Mouse (Mus musculus) brain, embryonic 14.5 days (tissue): ENCODE measurements at regions not wholly inside any gene's neighbourhood (a gene's known extent, or its start where the extent isn't known, plus 50 kb on each side); places are given as distances from the start of the nearest gene placed in this dataset.
A peak's percentile ranks its signal among the peaks of the same experiment; 100 is the strongest.

ENCODE experiments used
- DNase-seq: peaks from one replicate; pipeline ENCODE4 v3.0.0-alpha.2; 2011; ENCODE audit warnings: low read depth
- CTCF ChIP-seq: fragments of 200-500 bp; IDR thresholded peaks from 2 replicates; pipeline ENCODE4 v1.5.1; 2012; ENCODE audit warnings: inconsistent platforms, mild to moderate bottlenecking, moderate library complexity, borderline replicate concordance; ENCODE audit not compliant: insufficient read depth, insufficient read length; ENCODE audit errors: extremely low read depth
- POLR2A ChIP-seq: fragments of 200-500 bp; IDR thresholded peaks from 2 replicates; pipeline ENCODE4 v1.6.1; 2012; ENCODE audit warnings: mild to moderate bottlenecking, inconsistent platforms, borderline replicate concordance; ENCODE audit not compliant: poor library complexity, insufficient read depth, insufficient read length, severe bottlenecking; ENCODE audit errors: extremely low read depth

DNA sequence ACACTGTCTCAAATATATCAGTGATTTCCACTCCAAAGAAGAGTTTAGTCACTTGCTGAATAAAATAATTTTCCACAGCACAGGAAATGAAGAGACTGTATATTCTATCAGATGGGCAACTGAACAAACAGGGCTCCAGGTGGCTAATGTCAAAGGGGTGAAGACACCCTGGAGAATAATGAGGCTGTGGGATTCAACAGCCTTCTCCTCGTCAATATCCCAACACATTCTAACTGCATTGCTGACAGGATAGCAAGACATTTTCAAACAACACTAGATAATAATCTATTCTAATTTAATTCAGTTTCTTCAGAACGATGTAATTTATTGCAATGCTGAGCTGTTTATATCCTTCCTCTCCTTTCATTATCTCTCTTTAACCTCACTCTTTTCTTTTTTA is 134.4 kb upstream of the Klhl13 start:
- TF ChIP-seq POLR2A (no peak), CTCF (no peak)
- peak; percentile 3 for DNase-seq

DNA sequence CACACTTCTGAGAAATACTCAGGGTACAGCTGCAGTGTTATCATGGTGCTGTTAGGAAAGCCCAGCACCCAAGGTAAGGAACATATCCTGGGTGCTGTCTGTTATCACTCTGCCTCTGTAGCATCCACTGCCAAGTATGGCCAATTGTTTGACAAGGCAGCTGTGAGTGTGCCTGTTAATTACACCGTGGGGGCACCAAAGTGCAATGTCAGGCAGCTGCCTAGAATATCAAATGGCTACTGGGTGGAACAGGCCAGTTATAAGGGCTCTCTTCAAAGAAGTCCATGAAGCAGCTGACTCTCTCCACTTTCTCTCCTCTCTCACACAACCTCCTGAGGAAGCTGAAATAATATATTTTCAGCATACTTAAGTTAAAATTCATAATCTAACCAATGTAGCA is 130.3 kb upstream of the Klhl13 start:
- TF ChIP-seq POLR2A (no peak), CTCF (no peak)

DNA sequence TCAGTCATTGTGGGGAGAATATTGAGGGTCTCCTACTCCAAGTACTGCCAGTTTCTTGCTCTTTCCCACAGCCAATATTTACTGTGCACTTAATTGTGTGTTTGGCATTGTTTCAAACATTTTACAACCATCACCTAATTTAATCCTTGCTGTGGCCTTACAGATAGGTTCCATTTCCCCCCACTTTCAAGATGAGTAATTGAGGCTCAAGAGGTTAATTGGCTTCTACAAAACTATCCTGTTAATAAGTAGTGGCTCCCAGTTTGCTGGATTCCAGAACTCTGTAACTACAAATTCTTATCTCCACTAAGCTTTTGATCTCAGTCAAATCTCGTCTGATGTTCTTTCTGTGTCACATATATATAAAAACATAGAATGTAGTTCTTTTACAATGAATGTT is 112.0 kb upstream of the Klhl13 start:
- TF ChIP-seq POLR2A (no peak), CTCF (no peak)
- no peak for DNase-seq

More for the DNA sequence above, 130.3 kb upstream of the Klhl13 start:
- peak; percentile 33 for DNase-seq

DNA sequence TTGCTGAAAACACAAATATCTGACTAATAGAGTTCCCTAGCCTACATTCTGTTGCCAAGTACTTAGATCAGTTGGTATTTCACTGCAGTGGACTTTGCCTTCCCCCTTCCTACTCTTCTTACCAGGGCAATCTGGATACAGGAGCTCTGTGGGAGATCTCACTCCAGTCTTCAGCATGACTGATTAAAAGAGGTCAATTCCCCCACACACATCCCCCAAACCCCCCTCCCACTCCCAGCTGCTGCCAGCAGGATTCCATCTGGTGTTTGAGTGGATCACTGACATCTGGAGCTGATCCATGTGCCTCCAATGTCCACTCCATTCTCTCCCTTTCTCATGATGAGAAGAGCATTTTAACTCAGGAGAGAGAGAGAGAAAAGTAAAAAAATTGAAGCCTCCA is 101.1 kb upstream of the Klhl13 start:
- peak; percentile 0 for DNase-seq
- TF ChIP-seq POLR2A (no peak), CTCF (no peak)

DNA sequence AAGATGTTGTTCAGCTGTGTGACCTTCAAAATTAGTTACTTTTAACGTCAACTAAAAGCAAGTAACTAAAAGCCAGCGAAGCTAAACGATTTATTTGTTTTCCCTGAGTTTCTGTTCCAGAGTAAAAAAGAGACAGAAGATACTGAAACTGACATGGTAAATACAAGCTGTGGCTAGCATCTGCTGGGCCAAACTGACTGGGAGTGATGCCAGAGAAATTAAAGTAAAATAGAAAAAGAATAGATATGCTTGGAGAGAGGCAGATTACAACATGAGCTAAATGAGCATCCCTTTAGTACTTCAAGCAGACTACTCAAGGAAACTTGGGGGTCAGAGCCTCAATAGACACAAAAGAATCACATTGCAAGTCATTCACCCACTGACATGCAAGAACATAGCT is 88.7 kb upstream of the Klhl13 start:
- DNase-seq: peak; percentile 25
- TF ChIP-seq CTCF (no peak), POLR2A (no peak)

DNA sequence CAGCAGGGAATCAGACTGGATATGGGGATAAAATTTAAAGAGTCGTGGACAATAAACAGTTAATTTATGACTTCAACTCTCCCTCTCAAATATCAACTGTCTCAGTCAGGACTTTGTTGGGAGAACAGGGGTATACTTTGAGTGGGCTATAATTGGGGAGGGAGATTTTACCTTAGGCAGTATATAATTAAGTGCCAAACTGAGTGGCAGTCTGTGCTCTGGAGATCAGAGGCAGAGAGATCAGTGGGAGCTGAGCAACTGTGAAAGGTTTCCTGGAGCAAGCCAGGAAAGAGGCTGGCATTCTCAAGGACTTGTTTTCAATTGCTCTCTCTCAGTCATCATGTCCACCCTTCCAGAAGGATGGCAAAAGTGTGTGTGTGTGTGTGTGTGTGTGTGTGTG is 57.9 kb upstream of the Klhl13 start:
- TF ChIP-seq POLR2A (no peak), CTCF (no peak)
- peak; percentile 60 for DNase-seq

DNA sequence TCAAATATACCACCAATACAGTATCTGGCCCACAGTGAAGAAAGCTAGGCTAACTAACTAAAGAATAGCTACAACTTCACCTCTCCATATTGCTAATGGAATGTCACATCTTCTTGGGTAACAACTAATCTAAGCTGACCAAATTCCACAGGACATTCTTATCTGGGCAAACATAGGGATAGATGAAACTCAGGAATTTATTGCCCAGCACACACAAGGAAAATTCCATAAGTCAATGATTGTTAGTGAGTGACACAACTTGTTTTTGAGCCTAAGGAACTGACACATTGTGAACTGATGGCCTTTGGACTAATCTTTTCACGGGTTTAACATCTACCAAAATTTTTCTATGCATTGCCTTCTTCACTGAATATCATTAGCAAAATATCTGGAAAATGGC is 52.6 kb upstream of the Klhl13 start:
- TF ChIP-seq POLR2A (no peak), CTCF (no peak)
- no peak for DNase-seq
